Mouse (Mus musculus): Measurements from ENCODE around the gene Chrna1.

Chrna1 gene

GRCm38 (mm10) chr2:73522336-73522735, 57.8 kb downstream of the Chrna1 start:
- in situ Hi-C loops (cut with MboI) = no loop called here

DNA sequence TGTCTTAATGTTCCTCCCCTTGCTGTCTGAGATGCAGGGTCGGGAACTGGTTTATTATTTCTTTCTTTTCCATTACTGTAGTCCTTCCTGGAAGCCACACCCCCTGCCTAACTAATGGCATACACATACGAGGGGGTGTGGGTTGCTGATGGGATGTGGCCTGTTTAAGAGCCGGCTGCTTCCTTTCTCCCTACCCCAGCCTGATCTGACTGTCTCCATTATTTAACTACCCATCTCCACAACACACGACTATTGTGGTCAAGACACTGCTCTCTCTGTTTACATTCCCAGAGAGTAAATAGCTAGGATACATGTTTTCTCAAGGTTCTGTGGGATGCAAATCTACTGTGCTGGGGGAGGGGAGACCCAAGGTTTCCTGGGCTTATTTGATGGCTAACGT, 58.4 kb downstream of the Chrna1 start:
- in situ Hi-C loops (cut with MboI) = no loop called here

DNA sequence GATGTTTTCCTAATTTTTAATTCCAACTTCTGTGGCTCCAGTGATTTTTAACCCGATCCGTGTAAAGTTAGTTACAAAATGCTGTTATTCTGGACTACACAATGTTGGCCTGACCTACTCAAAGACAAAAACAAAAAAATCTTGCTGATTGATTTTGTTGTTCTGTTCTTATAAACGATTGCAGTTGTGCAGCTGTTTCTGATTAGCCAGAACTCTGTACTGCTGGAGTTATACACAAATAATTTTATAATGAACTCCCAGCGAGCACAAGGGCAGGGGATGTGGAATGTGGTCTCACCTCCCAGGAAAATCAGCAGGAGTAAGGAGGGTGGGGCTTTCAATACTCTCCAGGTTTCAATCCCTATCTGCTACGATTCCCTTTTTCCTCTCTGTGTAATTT, 61.2 kb downstream of the Chrna1 start:
- in situ Hi-C loops (cut with MboI) = no loop called here

- in situ Hi-C loops (cut with MboI) = no loop called here
Measured at GRCm38 (mm10) chr2:73518311-73518710, 61.8 kb downstream of the Chrna1 start.

DNA sequence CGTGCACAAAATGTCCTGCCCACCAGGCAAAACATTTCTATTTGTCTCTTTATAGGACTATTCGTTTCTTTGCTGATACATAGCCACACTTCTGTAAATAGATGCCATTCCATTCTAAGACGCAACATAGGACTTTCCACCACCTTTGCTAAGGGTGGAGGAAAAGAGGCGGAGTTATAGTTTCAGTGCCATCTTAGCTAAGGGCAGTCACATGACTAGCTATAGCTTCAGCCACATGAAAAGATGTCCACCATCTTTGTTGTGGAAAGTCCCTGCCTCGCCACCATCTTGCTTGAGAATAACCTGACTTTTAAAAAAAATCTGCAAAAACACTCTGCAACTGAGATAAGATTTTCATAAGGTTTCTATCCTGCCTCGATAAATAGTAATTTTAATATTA, 66.0 kb downstream of the Chrna1 start:
- in situ Hi-C loops (cut with MboI) = no loop called here
